Mouse (Mus musculus) liver, embryonic 14.5 days (tissue): ENCODE measurements around the gene Gpd1. TPM values are rescaled to one million over a fixed set of nuclear protein-coding genes. Genes with fewer than 3 reads are reported as not detected.

ENCODE experiments used
- ATAC-seq: fragments of 200-750 bp; cut with Nextera tagmentation; 2 replicates; pipeline ENCODE4 v1.8.0; 2017; ENCODE audit warnings: moderate number of reproducible peaks, mild to moderate bottlenecking, moderate library complexity; ENCODE audit not compliant: insufficient read depth
- DNase-seq, 3 experiments: peaks; one replicate each; pipeline ENCODE4 v3.0.0-alpha.2; 2012 to 2013; ENCODE audit warnings: low read depth in 3 of 3, low spot score in 3 of 3
- H3K27ac ChIP-seq: fragments of 300-500 bp; sonication (generic); 2 replicates; pipeline ENCODE4 v1.5.1; 2014; ENCODE audit warnings: moderate library complexity, mild to moderate bottlenecking, control low read depth, inconsistent platforms
- H3K27me3 ChIP-seq: fragments of 300-500 bp; sonication (generic); 2 replicates; pipeline ENCODE4 v1.6.1; 2014; ENCODE audit warnings: mild to moderate bottlenecking, low read length, moderate library complexity; ENCODE audit not compliant: control insufficient read depth, insufficient read depth
- H3K36me3 ChIP-seq: fragments of 300-500 bp; sonication (generic); replicated peaks from 2 replicates; pipeline ENCODE4 v1.6.1; 2014; ENCODE audit warnings: low read depth; ENCODE audit not compliant: control insufficient read depth, insufficient read depth
- H3K4me1 ChIP-seq, 2 experiments: fragments of 200-500 bp in 1 of 2; fragments of 300-500 bp in 1 of 2; sonication (generic) in 1 of 2; replicated peaks; 2 replicates each; pipeline ENCODE4 v1.6.1; 2012 to 2014; ENCODE audit warnings: antibody characterized with exemption in 1 of 2, inconsistent platforms in 1 of 2, low read length in 1 of 2; ENCODE audit not compliant: control insufficient read depth in 2 of 2, insufficient read depth in 2 of 2
- H3K4me2 ChIP-seq: fragments of 300-500 bp; sonication (generic); 2 replicates; pipeline ENCODE4 v1.6.1; 2014; ENCODE audit warnings: low read depth, mild to moderate bottlenecking, control low read depth, moderate library complexity
- H3K4me3 ChIP-seq, 2 experiments: fragments of 200-500 bp in 1 of 2; fragments of 300-500 bp in 1 of 2; sonication (generic) in 1 of 2; 2 replicates each; pipeline ENCODE4 v1.5.1; 2012 to 2014; ENCODE audit warnings: low read depth in 2 of 2, low read length in 2 of 2, mild to moderate bottlenecking in 2 of 2, control low read depth in 1 of 2, inconsistent platforms in 1 of 2, moderate library complexity in 1 of 2; ENCODE audit not compliant: insufficient read depth in 1 of 2
- H3K9ac ChIP-seq: fragments of 300-500 bp; sonication (generic); replicated peaks from 2 replicates; pipeline ENCODE4 v1.6.1; 2014; ENCODE audit warnings: mild to moderate bottlenecking, control low read depth, moderate library complexity
- H3K9me3 ChIP-seq: fragments of 300-500 bp; sonication (generic); 2 replicates; pipeline ENCODE4 v1.6.1; 2016; ENCODE audit warnings: low read length, mixed read lengths; ENCODE audit not compliant: control insufficient read depth
- CTCF ChIP-seq: IDR thresholded peaks from 2 replicates; pipeline ENCODE4 v1.5.1; 2016; ENCODE audit warnings: antibody characterized with exemption, low read depth, control low read depth
- EP300 ChIP-seq: IDR thresholded peaks from 2 replicates; pipeline ENCODE4 v1.6.1; 2016; ENCODE audit warnings: antibody characterized with exemption, low read depth
- WGBS: fragments of 180-500 bp; shearing (Covaris S2); extraction: QIAGEN DNeasy Blood & Tissue Kit; methylation state at CpG from one replicate; pipeline ENCODE4 v1.1.7; 2014; ENCODE audit not compliant: insufficient replicate concordance; 5-methylcytosine and 5-hydroxymethylcytosine counted together
- polyA plus RNA-seq, 2 experiments: library from polyadenylated mRNA; depleted of rRNA in 1 of 2; stranded (reverse) in 1 of 2; unstranded in 1 of 2; fragments of >200 nt; fragmentation: Nextera tagmentation in 1 of 2; extraction: Ambion mirVana in 1 of 2; gene quantifications; 2 replicates each; pipeline versions ENCODE4 v1.2.1 to v1.2.3; 2012 to 2014

Gene Gpd1
- polyA plus RNA-seq, 2 experiments: 5.2 to 8.1 TPM

- ATAC-seq: peak; percentile 60; the same call in 1 of the 2 replicates
- Histone ChIP-seq H3K9me3 (no peaks in the 10 kb centered on the region), H3K4me1 (peaks cover under 1 to 4% of the 10 kb centered on the region in 2 experiments), H3K36me3 (no peaks in the 10 kb centered on the region), H3K27me3 (peaks cover 77% of the 10 kb centered on the region), H3K4me2 (peak within 1 kb of the TSS; percentile 54), H3K4me3 (peak within 1 kb of the TSS in 1 of 2 experiments; percentile 32; a peak in 2 of 4 replicates), H3K27ac (no peak within 1 kb of the TSS), H3K9ac (no peak within 1 kb of the TSS)
- under 1% methylated on average over 72 of the region's 74 CpGs for WGBS
- DNase-seq: no peak
- TF ChIP-seq CTCF: 0 out of 2 replicates have a peak, but pooled peaks have one; percentile 1
- TF ChIP-seq EP300: no peak
These were observed 47.0 kb upstream of the Gpd1 start, which contains the start of gene Asic1 for GRCm38 (mm10) chr15:99670154-99670821. TSS of gene Asic1 (plus strand) at chr15:99670368.

- Histone ChIP-seq H3K4me3 (peak overlapping the region in 1 of 2 experiments; percentile 32; a peak in 2 of 4 replicates), H3K9me3 (no peaks in the 10 kb centered on the region), H3K36me3 (no peaks in the 10 kb centered on the region), H3K27ac (no peak overlapping the region), H3K4me1 (no peaks in the 10 kb centered on the region; a peak in 1 of 4 replicates), H3K27me3 (peaks cover 69% of the 10 kb centered on the region), H3K4me2 (peak overlapping the region; percentile 54), H3K9ac (no peak overlapping the region)
- DNase-seq: no peak
- 15% methylated on average over 6 of the region's 17 CpGs for WGBS
- no peak for TF ChIP-seq EP300
- TF ChIP-seq CTCF: no peak
- no peak for ATAC-seq
These were observed 46.2 kb upstream of the Gpd1 start for GRCm38 (mm10) chr15:99670964-99671670.

- ATAC-seq: no peak
- TF ChIP-seq CTCF (no peak), EP300 (no peak)
- Histone ChIP-seq H3K27ac (no peak overlapping the region), H3K9ac (no peak overlapping the region), H3K36me3 (no peaks in the 10 kb centered on the region), H3K4me2 (no peak overlapping the region), H3K4me3 (no peak overlapping the region), H3K27me3 (peaks cover 62% of the 10 kb centered on the region), H3K9me3 (no peaks in the 10 kb centered on the region), H3K4me1 (no peaks in the 10 kb centered on the region; a peak in 1 of 4 replicates)
- no peak for DNase-seq
- 52% methylated on average over 14 of the region's 14 CpGs for WGBS
These were observed 45.5 kb upstream of the Gpd1 start for GRCm38 (mm10) chr15:99671783-99672182.

GRCm38 (mm10) chr15:99674866-99675265 lies 42.4 kb upstream of the Gpd1 start:
- no peak overlapping the region for H3K4me2 ChIP-seq
- no peak overlapping the region for H3K4me3 ChIP-seq
- no peak for DNase-seq
- TF ChIP-seq EP300 (no peak), CTCF (no peak)
- H3K27ac ChIP-seq: no peak overlapping the region
- no peaks in the 10 kb centered on the region for H3K9me3 ChIP-seq
- WGBS: 69% methylated on average over 3 of the region's 3 CpGs
- peaks cover 38% of the 10 kb centered on the region for H3K27me3 ChIP-seq
- no peak for ATAC-seq
- H3K9ac ChIP-seq: no peak overlapping the region
- H3K36me3 ChIP-seq: no peaks in the 10 kb centered on the region
- H3K4me1 ChIP-seq: no peaks in the 10 kb centered on the region; a peak in 1 of 4 replicates

GRCm38 (mm10) chr15:99677089-99677488 lies 40.2 kb upstream of the Gpd1 start:
- Histone ChIP-seq H3K4me1 (no peaks in the 10 kb centered on the region; a peak in 1 of 4 replicates), H3K9ac (no peak overlapping the region), H3K27ac (no peak overlapping the region), H3K36me3 (no peaks in the 10 kb centered on the region), H3K4me2 (no peak overlapping the region), H3K4me3 (no peak overlapping the region), H3K27me3 (peaks cover 15% of the 10 kb centered on the region), H3K9me3 (no peaks in the 10 kb centered on the region)
- ATAC-seq (no peak), DNase-seq (no peak)
- 52% methylated on average over 8 of the region's 8 CpGs for WGBS
- TF ChIP-seq CTCF: no peak
- TF ChIP-seq EP300: no peak
